Mouse (Mus musculus): ENCODE measurements around the gene Pitpnm1.

DNA sequence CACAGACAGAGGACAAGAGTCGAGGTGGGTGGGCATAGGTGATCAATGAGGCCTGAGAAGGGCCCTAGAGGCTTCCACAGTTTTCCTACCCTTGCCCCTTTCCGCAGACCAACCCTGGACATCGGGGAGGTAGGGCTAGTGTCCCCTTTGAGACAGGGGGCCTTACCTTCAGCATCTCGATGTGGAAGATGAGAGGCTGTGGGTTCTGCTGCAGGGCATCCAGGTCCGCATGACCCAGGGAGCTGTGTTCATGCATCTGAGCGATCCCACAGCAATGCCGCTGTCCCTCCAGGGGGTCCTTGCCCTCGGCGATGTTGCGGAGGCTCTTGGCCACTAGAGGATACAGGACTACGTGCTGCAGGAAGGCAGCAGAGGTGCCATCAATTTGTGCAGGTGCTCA, 16.0 kb downstream of the Pitpnm1 start:
- TF ChIP-seq CTCF (IDR thresholded peaks at IDR 0.05) (no peak), EP300 (IDR thresholded peaks at IDR 0.05) (no peak)

Data from lung, postnatal 0 days (tissue).